Mouse (Mus musculus) cerebellum, adult 2 months (tissue): ENCODE data around the gene Trim27.

Experiments used
- CTCF ChIP-seq: fragments of 200-500 bp; IDR thresholded peaks from 2 replicates; pipeline ENCODE4 v1.5.1; 2011; ENCODE audit warnings: low read depth, mild to moderate bottlenecking, control low read depth, low read length, moderate library complexity, borderline replicate concordance; ENCODE audit not compliant: insufficient read depth
- POLR2A ChIP-seq: fragments of 200-500 bp; IDR thresholded peaks from 2 replicates; pipeline ENCODE4 v1.6.1; 2011; ENCODE audit warnings: low read length, control low read depth, borderline replicate concordance; ENCODE audit not compliant: insufficient read depth

DNA sequence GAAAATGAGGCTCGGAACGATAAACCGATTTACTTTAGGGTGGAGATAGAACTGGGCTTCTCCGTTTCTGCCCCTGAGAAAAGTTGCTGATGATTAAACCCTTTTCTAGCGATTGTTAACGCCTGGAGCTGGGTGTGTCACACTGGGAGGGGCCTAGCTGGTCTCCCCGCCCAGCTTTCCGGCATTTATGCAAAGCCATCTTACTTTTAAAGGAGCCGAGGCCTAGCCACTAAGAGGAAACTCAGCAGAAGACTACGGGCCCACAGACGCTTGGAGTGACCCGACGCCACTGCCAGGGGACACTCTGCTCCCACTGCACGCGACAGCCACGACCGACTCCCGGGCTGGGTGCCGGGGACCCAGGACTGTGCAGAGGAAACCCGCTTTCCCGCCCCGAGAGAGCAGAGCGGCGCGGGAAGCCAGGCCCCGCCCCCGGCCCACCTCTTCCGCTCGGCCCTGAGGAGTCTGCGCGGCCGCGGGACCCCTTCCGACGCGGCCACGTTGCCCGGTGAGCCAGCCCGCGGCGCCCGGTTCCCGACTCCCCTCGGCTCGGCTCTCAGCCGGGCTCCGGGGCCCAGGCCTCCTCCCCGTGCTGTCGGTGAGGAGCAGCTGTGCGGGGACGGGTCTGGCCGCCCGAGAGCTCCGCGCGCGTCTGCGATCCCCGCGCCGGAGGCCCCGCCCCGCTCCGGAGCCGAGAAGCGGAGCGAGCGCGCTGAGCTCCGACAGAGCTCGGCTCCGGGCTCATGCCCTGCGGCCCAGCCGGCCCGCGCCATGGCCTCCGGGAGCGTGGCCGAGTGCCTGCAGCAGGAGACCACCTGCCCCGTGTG is 692 bp downstream of the Trim27 start:
- no peak for TF ChIP-seq CTCF
- TF ChIP-seq POLR2A = 0 out of 2 replicates have a peak, but pooled peaks have one; percentile 55
